Mouse (Mus musculus): Measurements from ENCODE around the gene Bad. TPM values are rescaled to one million over a fixed set of nuclear protein-coding genes. Genes with fewer than 3 reads are reported as not detected.

Gene Bad
- polyA plus RNA-seq, 2 experiments, result 76.5 to 77.5 TPM

GRCm38 (mm10) chr19:6920741-6921636, 20.7 kb upstream of the Bad start:
- H3K4me3 ChIP-seq (replicated peaks; ENCODE audit: low read length), result peak overlapping the region; percentile 72
- no peaks in the 10 kb centered on the region for H3K9me3 ChIP-seq (ENCODE audit: control insufficient read depth, low read length)
- no peaks in the 10 kb centered on the region for H3K36me3 ChIP-seq (ENCODE audit: control insufficient read depth, insufficient read depth, low read length)
- peaks cover 32% of the 10 kb centered on the region for H3K27me3 ChIP-seq (ENCODE audit: control insufficient read depth, insufficient read depth, low read length)
- peak overlapping the region; percentile 93 for H3K4me2 ChIP-seq (replicated peaks; ENCODE audit: low read depth, low read length, severe bottlenecking)
- H3K27ac ChIP-seq (replicated peaks; ENCODE audit: low read depth, low read length), result 0 out of 2 replicates have a peak overlapping the region, but pooled peaks have one; percentile 33
- WGBS, result 1% methylated on average over 27 of the region's 48 CpGs
- ATAC-seq (ENCODE audit: low FRiP score, low read depth), result no peak; the same call in 1 of the 2 replicates
- peak; percentile 32 for DNase-seq (ENCODE audit: low spot score)
- peaks cover 17% of the 10 kb centered on the region; the same call in 1 of the 2 replicates for H3K4me1 ChIP-seq (ENCODE audit: control insufficient read depth, insufficient read depth, low read length)
- no peak for TF ChIP-seq POLR2A (IDR thresholded peaks at IDR 0.05; ENCODE audit: borderline replicate concordance, extremely low read depth, insufficient read depth, insufficient read length)
- peak overlapping the region; percentile 68 for H3K9ac ChIP-seq (ENCODE audit: low read depth, low read length, severe bottlenecking)

GRCm38 (mm10) chr19:6921647-6922567, 19.8 kb upstream of the Bad start, which contains the start of gene Esrra:
Gene Esrra, minus strand, starts transcription at chr19:6921813.
- Histone ChIP-seq H3K4me1 (ENCODE audit: control insufficient read depth, insufficient read depth, low read length) (peaks cover 17% of the 10 kb centered on the region; the same call in 1 of the 2 replicates), H3K4me3 (replicated peaks; ENCODE audit: low read length) (peak within 1 kb of the TSS; percentile 72), H3K27me3 (ENCODE audit: control insufficient read depth, insufficient read depth, low read length) (peaks cover 41% of the 10 kb centered on the region), H3K9me3 (ENCODE audit: control insufficient read depth, low read length) (no peaks in the 10 kb centered on the region), H3K27ac (replicated peaks; ENCODE audit: low read depth, low read length) (0 out of 2 replicates have a peak within 1 kb of the TSS, but pooled peaks have one; percentile 33), H3K4me2 (replicated peaks; ENCODE audit: low read depth, low read length, severe bottlenecking) (peak within 1 kb of the TSS; percentile 93), H3K9ac (ENCODE audit: low read depth, low read length, severe bottlenecking) (peak within 1 kb of the TSS; percentile 68), H3K36me3 (ENCODE audit: control insufficient read depth, insufficient read depth, low read length) (no peaks in the 10 kb centered on the region)
- under 1% methylated on average over 65 of the region's 66 CpGs for WGBS
- TF ChIP-seq POLR2A (IDR thresholded peaks at IDR 0.05; ENCODE audit: borderline replicate concordance, extremely low read depth, insufficient read depth, insufficient read length), result no peak
- peak; percentile 95 for ATAC-seq (ENCODE audit: low FRiP score, low read depth)
- DNase-seq (ENCODE audit: low spot score), result peak; percentile 99

- 70% methylated on average over 6 of the region's 6 CpGs for WGBS
- Histone ChIP-seq H3K4me3 (replicated peaks; ENCODE audit: low read length) (no peak overlapping the region; the same call in 1 of the 2 replicates), H3K27ac (replicated peaks; ENCODE audit: low read depth, low read length) (no peak overlapping the region), H3K36me3 (ENCODE audit: control insufficient read depth, insufficient read depth, low read length) (no peaks in the 10 kb centered on the region), H3K4me2 (replicated peaks; ENCODE audit: low read depth, low read length, severe bottlenecking) (no peak overlapping the region), H3K9ac (ENCODE audit: low read depth, low read length, severe bottlenecking) (no peak overlapping the region), H3K4me1 (ENCODE audit: control insufficient read depth, insufficient read depth, low read length) (peaks cover 17% of the 10 kb centered on the region; the same call in 1 of the 2 replicates), H3K9me3 (ENCODE audit: control insufficient read depth, low read length) (no peaks in the 10 kb centered on the region), H3K27me3 (ENCODE audit: control insufficient read depth, insufficient read depth, low read length) (peaks cover 53% of the 10 kb centered on the region)
- DNase-seq (ENCODE audit: low spot score) (no peak), ATAC-seq (ENCODE audit: low FRiP score, low read depth) (no peak)
- no peak for TF ChIP-seq POLR2A (IDR thresholded peaks at IDR 0.05; ENCODE audit: borderline replicate concordance, extremely low read depth, insufficient read depth, insufficient read length)
Observed at GRCm38 (mm10) chr19:6922901-6923735, 18.5 kb upstream of the Bad start.

GRCm38 (mm10) chr19:6924461-6925306, 17.0 kb upstream of the Bad start:
- H3K4me2 ChIP-seq (replicated peaks; ENCODE audit: low read depth, low read length, severe bottlenecking), result peak overlapping the region; percentile 36
- WGBS, result 4% methylated on average over 39 of the region's 39 CpGs
- peak; percentile 80 for DNase-seq (ENCODE audit: low spot score)
- H3K4me1 ChIP-seq (ENCODE audit: control insufficient read depth, insufficient read depth, low read length), result peaks cover 17% of the 10 kb centered on the region; the same call in 1 of the 2 replicates
- H3K27ac ChIP-seq (replicated peaks; ENCODE audit: low read depth, low read length), result no peak overlapping the region
- H3K27me3 ChIP-seq (ENCODE audit: control insufficient read depth, insufficient read depth, low read length), result peaks cover 66% of the 10 kb centered on the region
- ATAC-seq (ENCODE audit: low FRiP score, low read depth), result no peak
- no peak overlapping the region for H3K9ac ChIP-seq (ENCODE audit: low read depth, low read length, severe bottlenecking)
- H3K4me3 ChIP-seq (replicated peaks; ENCODE audit: low read length), result peak overlapping the region; percentile 22
- H3K36me3 ChIP-seq (ENCODE audit: control insufficient read depth, insufficient read depth, low read length), result no peaks in the 10 kb centered on the region
- no peaks in the 10 kb centered on the region for H3K9me3 ChIP-seq (ENCODE audit: control insufficient read depth, low read length)
- TF ChIP-seq POLR2A (IDR thresholded peaks at IDR 0.05; ENCODE audit: borderline replicate concordance, extremely low read depth, insufficient read depth, insufficient read length), result no peak

Measured in limb, embryonic 14.5 days (tissue).